Mouse (Mus musculus): ENCODE measurements around the gene Dctn2. TPM values are rescaled to one million over a fixed set of nuclear protein-coding genes. Genes with fewer than 3 reads are reported as not detected.

Dctn2 gene
- total and polyA plus RNA-seq, 3 experiments = 240 to 297 TPM; not detected in 1

- peaks cover 2% of the 10 kb centered on the region; the same call in 1 of the 2 replicates for H3K79me2 ChIP-seq (ENCODE audit: control insufficient read depth, insufficient read depth, low read length, poor library complexity)
- peaks cover 0 to 19% of the 10 kb centered on the region in 2 experiments; a peak in 2 of 4 replicates for H3K36me3 ChIP-seq (ENCODE audit: control insufficient read depth in 1 of 2, insufficient read depth in 2 of 2, low read length in 2 of 2)
- no peak for TF ChIP-seq CTCF (IDR thresholded peaks at IDR 0.05 in 2 of 3, conservative IDR thresholded peaks at IDR 0.05 in 1 of 3; ENCODE audit: control insufficient read depth in 1 of 3, insufficient read depth in 1 of 3, low read depth in 2 of 3, low read length in 3 of 3, poor library complexity in 1 of 3, severe bottlenecking in 1 of 3)
- TF ChIP-seq USF2 (IDR thresholded peaks at IDR 0.05; ENCODE audit: borderline replicate concordance in 1 of 2, insufficient read depth in 1 of 2, low read depth in 1 of 2, low read length in 2 of 2) = no peak
- no peak for TF ChIP-seq ZKSCAN1 (IDR thresholded peaks at IDR 0.05; ENCODE audit: low read depth, low read length)
- TF ChIP-seq ZNF384 (IDR thresholded peaks at IDR 0.05; ENCODE audit: low read depth, low read length) = no peak
- TF ChIP-seq SIN3A (IDR thresholded peaks at IDR 0.05; ENCODE audit: low read length) = no peak
- no peak for TF ChIP-seq EP300 (IDR thresholded peaks at IDR 0.05; ENCODE audit: low read depth in 1 of 2, low read length in 2 of 2)
- TF ChIP-seq MEF2A (IDR thresholded peaks at IDR 0.05; ENCODE audit: extremely low read depth, insufficient replicate concordance, low read depth, low read length, poor library complexity, severe bottlenecking) = no peak
- no peak for TF ChIP-seq TAL1 (IDR thresholded peaks at IDR 0.05; ENCODE audit: low read length)
- no peak for TF ChIP-seq E2F4 (IDR thresholded peaks at IDR 0.05; ENCODE audit: borderline replicate concordance, low read depth, low read length)
- TF ChIP-seq MAX (IDR thresholded peaks at IDR 0.05; ENCODE audit: low read length) = no peak
- TF ChIP-seq GATA1 (IDR thresholded peaks at IDR 0.05; ENCODE audit: low read depth, low read length) = no peak
- H3K9me3 ChIP-seq (replicated peaks; ENCODE audit: insufficient read depth, low read length) = no peaks in the 10 kb centered on the region
- peak within 1 kb of the TSS; percentile 71 for H3K9ac ChIP-seq (ENCODE audit: control insufficient read depth, low read depth, low read length, poor library complexity, severe bottlenecking)
- DNase-seq (ENCODE audit: low read depth, low spot score) = no peak
- no peaks in the 10 kb centered on the region for H3K27me3 ChIP-seq (ENCODE audit: control insufficient read depth in 1 of 2, insufficient read depth in 2 of 2, low read length in 2 of 2)
- peaks cover 15 to 30% of the 10 kb centered on the region in 2 experiments for H3K4me1 ChIP-seq (ENCODE audit: control insufficient read depth in 1 of 2, insufficient read depth in 2 of 2, low read length in 2 of 2)
- H3K27ac ChIP-seq (ENCODE audit: control insufficient read depth, low read depth, low read length) = no peak within 1 kb of the TSS; the same call in 1 of the 2 replicates
- H3K4me3 ChIP-seq (ENCODE audit: control insufficient read depth in 1 of 2, insufficient read depth in 1 of 2, low read depth in 2 of 2, low read length in 2 of 2) = no peak within 1 kb of the TSS
These were observed 55.5 kb downstream of the Dctn2 start, which contains the start of gene Arhgap9 for GRCm38 (mm10) chr10:127321621-127322020. Arhgap9 (plus strand) TSS chr10:127321964.

- no peaks in the 10 kb centered on the region for H3K27me3 ChIP-seq (ENCODE audit: control insufficient read depth in 1 of 2, insufficient read depth in 2 of 2, low read length in 2 of 2)
- no peak for TF ChIP-seq MYC (IDR thresholded peaks at IDR 0.05; ENCODE audit: low read depth, low read length)
- TF ChIP-seq BHLHE40 (IDR thresholded peaks at IDR 0.05; ENCODE audit: borderline replicate concordance, low read depth, low read length) = no peak
- no peak for TF ChIP-seq ELF1 (IDR thresholded peaks at IDR 0.05; ENCODE audit: low read depth, low read length)
- no peak for TF ChIP-seq MAFK (IDR thresholded peaks at IDR 0.05; ENCODE audit: borderline replicate concordance, low read depth, low read length)
- no peak for TF ChIP-seq ZMIZ1 (IDR thresholded peaks at IDR 0.05; ENCODE audit: low read depth, low read length)
- no peak for TF ChIP-seq MAX (IDR thresholded peaks at IDR 0.05; ENCODE audit: low read length)
- no peak for TF ChIP-seq TBP (IDR thresholded peaks at IDR 0.05; ENCODE audit: low read depth, low read length)
- TF ChIP-seq POLR2AphosphoS2 (IDR thresholded peaks at IDR 0.05; ENCODE audit: low read length) = no peak
- DNase-seq (ENCODE audit: low read depth, low spot score) = no peak
These were observed 56.0 kb downstream of the Dctn2 start for GRCm38 (mm10) chr10:127322178-127322577.

More at GRCm38 (mm10) chr10:127322178-127322577, 56.0 kb downstream of the Dctn2 start:
- Histone ChIP-seq H3K36me3 (ENCODE audit: control insufficient read depth in 1 of 2, insufficient read depth in 2 of 2, low read length in 2 of 2) (peaks cover 0 to 15% of the 10 kb centered on the region in 2 experiments; a peak in 2 of 4 replicates), H3K9me3 (replicated peaks; ENCODE audit: insufficient read depth, low read length) (no peaks in the 10 kb centered on the region), H3K9ac (ENCODE audit: control insufficient read depth, low read depth, low read length, poor library complexity, severe bottlenecking) (no peak overlapping the region), H3K4me1 (ENCODE audit: control insufficient read depth in 1 of 2, insufficient read depth in 2 of 2, low read length in 2 of 2) (peaks cover 15 to 26% of the 10 kb centered on the region in 2 experiments), H3K4me3 (ENCODE audit: control insufficient read depth in 1 of 2, insufficient read depth in 1 of 2, low read depth in 2 of 2, low read length in 2 of 2) (no peak overlapping the region), H3K79me2 (ENCODE audit: control insufficient read depth, insufficient read depth, low read length, poor library complexity) (peaks cover 2% of the 10 kb centered on the region; the same call in 1 of the 2 replicates), H3K27ac (ENCODE audit: control insufficient read depth, low read depth, low read length) (no peak overlapping the region)

Measured in MEL (cell line).